Mouse (Mus musculus): ENCODE measurements at regions not wholly inside any gene's neighbourhood (a gene's known extent, or its start where the extent isn't known, plus 50 kb on each side); places are given as distances from the start of the nearest gene placed in this dataset.

- Histone ChIP-seq H3K4me1 (ENCODE audit: control insufficient read depth in 1 of 2, insufficient read depth in 2 of 2) (no peaks in the 10 kb centered on the region), H3K9ac (ENCODE audit: insufficient read depth, low read depth) (no peak overlapping the region), H3K27ac (ENCODE audit: insufficient read depth, low read depth) (no peak overlapping the region), H3K79me2 (replicated peaks; ENCODE audit: control insufficient read depth, extremely low read depth, insufficient read depth, poor library complexity, severe bottlenecking) (no peaks in the 10 kb centered on the region), H3K36me3 (replicated peaks in 1 of 2; ENCODE audit: control insufficient read depth in 1 of 2, insufficient read depth in 1 of 2, low read length in 1 of 2) (no peaks in the 10 kb centered on the region), H3K4me3 (replicated peaks in 1 of 3; ENCODE audit: low read depth in 2 of 3, low read length in 2 of 3, poor library complexity in 1 of 3) (no peak overlapping the region), H3K27me3 (replicated peaks) (no peaks in the 10 kb centered on the region), H3K4me2 (ENCODE audit: insufficient read depth, low read depth, poor library complexity, severe bottlenecking) (no peak overlapping the region), H3K9me3 (replicated peaks; ENCODE audit: low read length) (peaks cover 61% of the 10 kb centered on the region)
- in situ Hi-C loops (cut with MboI; ENCODE audit: low pct_ligation_motif_present, low pct_unique_long_range_greater_than_20kb, low sequenced_read_pairs) (no loop called here), dilution Hi-C loops (cut with MboI; ENCODE audit: extremely low pct_ligation_motif_present, extremely low pct_unique_long_range_greater_than_20kb, low sequenced_read_pairs) (no loop called here)
- TF ChIP-seq CHD1 (IDR thresholded peaks at IDR 0.05; ENCODE audit: low read depth, low read length) (no peak), RCOR1 (conservative IDR thresholded peaks at IDR 0.05; ENCODE audit: low read depth, low read length) (no peak), CHD2 (IDR thresholded peaks at IDR 0.05; ENCODE audit: low read length) (no peak), MEF2A (IDR thresholded peaks at IDR 0.05; ENCODE audit: borderline replicate concordance, low read depth, low read length) (no peak), NELFE (IDR thresholded peaks at IDR 0.05; ENCODE audit: low read depth, low read length) (no peak), MXI1 (IDR thresholded peaks at IDR 0.05; ENCODE audit: low read depth, low read length) (no peak), POLR2A (IDR thresholded peaks at IDR 0.05; ENCODE audit: low read depth, low read length) (no peak), IRF4 (IDR thresholded peaks at IDR 0.05; ENCODE audit: low read depth, low read length) (no peak), MYC (IDR thresholded peaks at IDR 0.05; ENCODE audit: low read depth, low read length) (no peak), KAT2A (IDR thresholded peaks at IDR 0.05; ENCODE audit: insufficient replicate concordance, low read length) (no peak), ETS1 (conservative IDR thresholded peaks at IDR 0.05; ENCODE audit: low read depth, low read length) (no peak), PAX5 (IDR thresholded peaks at IDR 0.05; ENCODE audit: low read length) (no peak), MAX (IDR thresholded peaks at IDR 0.05; ENCODE audit: low read length) (no peak), POLR2AphosphoS2 (IDR thresholded peaks at IDR 0.05; ENCODE audit: low read depth, low read length) (no peak), ZKSCAN1 (IDR thresholded peaks at IDR 0.05; ENCODE audit: borderline replicate concordance, low read depth, low read length) (no peak), E2F4 (IDR thresholded peaks at IDR 0.05; ENCODE audit: insufficient replicate concordance, low read depth, low read length) (no peak), ZMIZ1 (IDR thresholded peaks at IDR 0.05; ENCODE audit: low read depth, low read length) (no peak), SIN3A (IDR thresholded peaks at IDR 0.05; ENCODE audit: low read length) (no peak)
- DNase-seq (ENCODE audit: extremely low read depth): no peak
These were observed 637.4 kb upstream of the Adamts9 start for GRCm38 (mm10) chr6:93580716-93581115.

- no peak overlapping the region for H3K9ac ChIP-seq (ENCODE audit: insufficient read depth, low read depth)
- TF ChIP-seq MAX (IDR thresholded peaks at IDR 0.05; ENCODE audit: low read length) (no peak), JUN (IDR thresholded peaks at IDR 0.05; ENCODE audit: insufficient read depth, low read depth, low read length) (no peak), MEF2A (IDR thresholded peaks at IDR 0.05; ENCODE audit: borderline replicate concordance, low read depth, low read length) (no peak), E2F4 (IDR thresholded peaks at IDR 0.05; ENCODE audit: insufficient replicate concordance, low read depth, low read length) (no peak), GABPA (IDR thresholded peaks at IDR 0.05; ENCODE audit: insufficient replicate concordance, low read depth, low read length) (no peak), POLR2AphosphoS2 (IDR thresholded peaks at IDR 0.05; ENCODE audit: low read depth, low read length) (no peak), POLR2A (IDR thresholded peaks at IDR 0.05; ENCODE audit: low read depth, low read length) (no peak), MAFK (IDR thresholded peaks at IDR 0.05; ENCODE audit: insufficient replicate concordance, low read length) (no peak), ZMIZ1 (IDR thresholded peaks at IDR 0.05; ENCODE audit: low read depth, low read length) (no peak), CHD1 (IDR thresholded peaks at IDR 0.05; ENCODE audit: low read depth, low read length) (no peak), MXI1 (IDR thresholded peaks at IDR 0.05; ENCODE audit: low read depth, low read length) (no peak), CHD2 (IDR thresholded peaks at IDR 0.05; ENCODE audit: low read length) (no peak)
- dilution Hi-C loops (cut with MboI; ENCODE audit: extremely low pct_ligation_motif_present, extremely low pct_unique_long_range_greater_than_20kb, low sequenced_read_pairs) (no loop called here), in situ Hi-C loops (cut with MboI; ENCODE audit: low pct_ligation_motif_present, low pct_unique_long_range_greater_than_20kb, low sequenced_read_pairs) (no loop called here)
- H3K4me1 ChIP-seq (ENCODE audit: control insufficient read depth in 1 of 2, insufficient read depth in 2 of 2): no peaks in the 10 kb centered on the region
- H3K4me3 ChIP-seq (replicated peaks in 1 of 3; ENCODE audit: low read depth in 2 of 3, low read length in 2 of 3, poor library complexity in 1 of 3): no peak overlapping the region
- H3K36me3 ChIP-seq (replicated peaks in 1 of 2; ENCODE audit: control insufficient read depth in 1 of 2, insufficient read depth in 1 of 2, low read length in 1 of 2): no peaks in the 10 kb centered on the region
- H3K79me2 ChIP-seq (replicated peaks; ENCODE audit: control insufficient read depth, extremely low read depth, insufficient read depth, poor library complexity, severe bottlenecking): no peaks in the 10 kb centered on the region
- DNase-seq (ENCODE audit: extremely low read depth): no peak
- peaks cover 67% of the 10 kb centered on the region for H3K9me3 ChIP-seq (replicated peaks; ENCODE audit: low read length)
- no peak overlapping the region for H3K4me2 ChIP-seq (ENCODE audit: insufficient read depth, low read depth, poor library complexity, severe bottlenecking)
- no peak overlapping the region for H3K27ac ChIP-seq (ENCODE audit: insufficient read depth, low read depth)
- no peaks in the 10 kb centered on the region for H3K27me3 ChIP-seq (replicated peaks)
These were observed 632.0 kb upstream of the Adamts9 start for GRCm38 (mm10) chr6:93575249-93575648.
